Comparison of ENCODE assay signal across 27 mouse cellular contexts in genomic region chr19:29696309-29696708, GRCm38 (mm10). TPM values are rescaled to one million over a fixed set of nuclear protein-coding genes. Genes with fewer than 3 reads are reported as not detected.
DNase-seq lines count a peak whose midpoint lies in the region; ATAC-seq and TF ChIP-seq lines count a peak whose summit lies in the region.
"Had no signal": no experiment of that assay in that cellular context is flagged by ENCODE, and none has a peak within 500 bp of the region (broad histone marks: within the 10 kb centered on the region; RNA-seq: fewer than 3 reads in every experiment).

No protein-coding gene starts in this region.

- no peak for DNase-seq in frontal cortex, postnatal 14 days (ENCODE audit: low spot score in 2 of 2)
- peak; percentile 49 for DNase-seq in right cerebral cortex, adult 18-20 months
- DNase-seq in right cerebral cortex, postnatal 25 days = no peak
- DNase-seq in MEL (ENCODE audit: low read depth, low spot score) = no peak
- peak; percentile 61 for DNase-seq in brain, adult 2 months (ENCODE audit: low read depth, low spot score)
- DNase-seq in cerebellum, adult 11 months = no peak
- DNase-seq: adrenal gland, adult 2 months; adrenal gland, adult 8-10 months; adrenal gland, postnatal 10 days; adrenal gland, postnatal 14 days; adrenal gland, postnatal 25 days; adrenal gland, postnatal 36 days; B cell, adult 2 months; cerebellum, adult 11-12 months; cerebellum, adult 18-20 months; cerebellum, adult 2 months; cerebellum, adult 8-10 months had no signal

- H3K27ac ChIP-seq in MEL (ENCODE audit: control insufficient read depth, low read depth, low read length) = peak overlapping the region; percentile 16; the same call in 1 of the 2 replicates

- H3K9me3 ChIP-seq in MEL (replicated peaks; ENCODE audit: insufficient read depth, low read length) = no peaks in the 10 kb centered on the region
- H3K9me3 ChIP-seq: G1E had no signal

- H3K27me3 ChIP-seq in MEL (ENCODE audit: control insufficient read depth in 1 of 2, insufficient read depth in 2 of 2, low read length in 2 of 2) = no peaks in the 10 kb centered on the region
- H3K27me3 ChIP-seq: CH12.LX, Patski had no signal

- H3K36me3 ChIP-seq in MEL (ENCODE audit: control insufficient read depth in 1 of 2, insufficient read depth in 2 of 2, low read length in 2 of 2) = peaks cover 0 to 10% of the 10 kb centered on the region in 2 experiments; a peak in 2 of 4 replicates
- H3K36me3 ChIP-seq: G1E had no signal

- no peaks in the 10 kb centered on the region for H3K79me2 ChIP-seq in MEL (ENCODE audit: control insufficient read depth, insufficient read depth, low read length, poor library complexity)

- no peak overlapping the region for H3K9ac ChIP-seq in MEL (ENCODE audit: control insufficient read depth, low read depth, low read length, poor library complexity, severe bottlenecking)

- ATAC-seq in frontal cortex, adult (ENCODE audit: low TSS enrichment) = peak; percentile 91
- ATAC-seq in megakaryocyte-erythroid progenitor cell, adult 5-6 weeks (replicated peaks; ENCODE audit: low FRiP score, low TSS enrichment, poor library complexity, severe bottlenecking) = no peak
- ATAC-seq: activated CD4-positive, CD25-positive, alpha-beta regulatory T cell, adult 4 months; CD4-positive, CD25-positive, alpha-beta regulatory T cell, adult 4 months; Patski had no signal

- no peak for TF ChIP-seq POLR2A in MEL (IDR thresholded peaks at IDR 0.05; ENCODE audit: control insufficient read depth in 1 of 2, insufficient read depth in 1 of 2, low read depth in 1 of 2, low read length in 2 of 2, poor library complexity in 1 of 2)

- peaks cover 0 to 4% of the 10 kb centered on the region in 2 experiments; a peak in 2 of 4 replicates for H3K4me1 ChIP-seq in MEL (ENCODE audit: control insufficient read depth in 1 of 2, insufficient read depth in 2 of 2, low read length in 2 of 2)

- no peak for TF ChIP-seq CTCF in MEL (IDR thresholded peaks at IDR 0.05 in 2 of 3, conservative IDR thresholded peaks at IDR 0.05 in 1 of 3; ENCODE audit: control insufficient read depth in 1 of 3, insufficient read depth in 1 of 3, low read depth in 2 of 3, low read length in 3 of 3, poor library complexity in 1 of 3, severe bottlenecking in 1 of 3)

- TF ChIP-seq RAD21 in MEL (IDR thresholded peaks at IDR 0.05; ENCODE audit: low read depth, low read length) = no peak

- TF ChIP-seq EP300 in MEL (IDR thresholded peaks at IDR 0.05; ENCODE audit: low read depth in 1 of 2, low read length in 2 of 2) = 0 out of 4 replicates have a peak, but pooled peaks of 1 of the 2 experiments have one; percentile 23

- no peak overlapping the region for H3K4me3 ChIP-seq in MEL (ENCODE audit: control insufficient read depth in 1 of 2, insufficient read depth in 1 of 2, low read depth in 2 of 2, low read length in 2 of 2)

TF ChIP-seq in MEL, 35 proteins besides CTCF, POLR2A, EP300 and RAD21:
- TF ChIP-seq MAZ (IDR thresholded peaks at IDR 0.05; ENCODE audit: low read depth, low read length) = no peak
- no peak for TF ChIP-seq CHD2 (IDR thresholded peaks at IDR 0.05; ENCODE audit: low read length)
- no peak for TF ChIP-seq ZC3H11A (IDR thresholded peaks at IDR 0.05; ENCODE audit: low read depth, low read length)
- no peak for TF ChIP-seq ELF1 (IDR thresholded peaks at IDR 0.05; ENCODE audit: low read depth, low read length)
- TF ChIP-seq USF1 (IDR thresholded peaks at IDR 0.05; ENCODE audit: low read depth, low read length) = no peak
- no peak for TF ChIP-seq ZKSCAN1 (IDR thresholded peaks at IDR 0.05; ENCODE audit: low read depth, low read length)
- no peak for TF ChIP-seq RCOR1 (IDR thresholded peaks at IDR 0.05; ENCODE audit: low read depth, low read length)
- no peak for TF ChIP-seq TBP (IDR thresholded peaks at IDR 0.05; ENCODE audit: low read depth, low read length)
- TF ChIP-seq MXI1 (IDR thresholded peaks at IDR 0.05; ENCODE audit: low read depth, low read length) = no peak
- no peak for TF ChIP-seq POLR2AphosphoS5 (IDR thresholded peaks at IDR 0.05; ENCODE audit: borderline replicate concordance, low read depth, low read length)
- TF ChIP-seq NELFE (IDR thresholded peaks at IDR 0.05; ENCODE audit: low read depth, low read length) = no peak

RNA-seq across cellular contexts. Expression of gene Mlana, which starts 1.3 kb away (rescaled TPM):
- 0.27 and 0.69 TPM in 2 replicates for total RNA-seq in MEL (2012; rRNA removed)
- under 1 TPM in 1 of 2 experiments, not detected in 1; 0.78 TPM for polyA plus RNA-seq in MEL (2012; ENCODE audit: insufficient read depth in 1 of 2, insufficient read length in 2 of 2, low read depth in 1 of 2, low replicate concordance in 2 of 2, missing spikeins in 1 of 2)
- not detected in 2 replicates for total RNA-seq in megakaryocyte-erythroid progenitor cell, adult 5-6 weeks (2014; fragmentation: Nextera tagmentation)
- not detected in 2 replicates for total RNA-seq in megakaryocyte-erythroid progenitor cell, adult 5-6 weeks (2017)
- total RNA-seq: adrenal gland, adult 18-20 months; adrenal gland, adult 2 months; adrenal gland, adult 8-10 months; adrenal gland, postnatal 10 days; adrenal gland, postnatal 14 days; adrenal gland, postnatal 25 days; adrenal gland, postnatal 36 days; adrenal gland, postnatal 4 days; CH12.LX; G1E had no signal
- polyA plus RNA-seq: activated CD4-positive, CD25-positive, alpha-beta regulatory T cell, adult 4 months; adrenal gland, adult 2 months; C2C12; CD4-positive, CD25-positive, alpha-beta regulatory T cell, adult 4 months; cerebellum, adult 2 months; G1E had no signal

RNA-seq across cellular contexts. Expression of gene Ermp1, which starts 48.1 kb away (rescaled TPM):
- total RNA-seq in MEL (2012; rRNA removed) = 62.3 and 68.4 TPM in 2 replicates
- polyA plus RNA-seq in MEL (2012; ENCODE audit: insufficient read depth in 1 of 2, insufficient read length in 2 of 2, low read depth in 1 of 2, low replicate concordance in 2 of 2, missing spikeins in 1 of 2) = 100 to 1,000 TPM in 1 of 2 experiments, 10 to 100 TPM in 1; 82.0 to 167 TPM
- total RNA-seq in megakaryocyte-erythroid progenitor cell, adult 5-6 weeks (2014; fragmentation: Nextera tagmentation) = 19.9 and 31.0 TPM in 2 replicates
- total RNA-seq in megakaryocyte-erythroid progenitor cell, adult 5-6 weeks (2017) = 27.8 and 31.1 TPM in 2 replicates

Comparison
In these comparisons a context has a peak if more than half of its experiments do, and no peak if none do; other contexts are left out.
1. DNase-seq: peak in right cerebral cortex, adult 18-20 months (single experiment) and brain, adult 2 months (single experiment); none in frontal cortex, postnatal 14 days (0 of 2), right cerebral cortex, postnatal 25 days (single experiment), MEL (single experiment) and cerebellum, adult 11 months (single experiment).